Comparison of ENCODE assay signal across 24 mouse cellular contexts in genomic region chr15:63667536-63667935, GRCm38 (mm10).
DNase-seq lines count a peak whose midpoint lies in the region; ATAC-seq lines count a peak whose summit lies in the region.
"Had no signal": no experiment of that assay in that cellular context is flagged by ENCODE, and none has a peak within 500 bp of the region (broad histone marks: within the 10 kb centered on the region; RNA-seq: fewer than 3 reads in every experiment).

No protein-coding gene starts in this region.

- H3K36me3 ChIP-seq in neural tube, embryonic 15.5 days, result no peaks in the 10 kb centered on the region
- H3K36me3 ChIP-seq: embryonic facial prominence, embryonic 12.5 days; forebrain, embryonic 12.5 days; G1E; hindbrain, embryonic 13.5 days had no signal

- H3K4me1 ChIP-seq in neural tube, embryonic 15.5 days, result no peaks in the 10 kb centered on the region
- H3K4me1 ChIP-seq: embryonic facial prominence, embryonic 12.5 days; forebrain, embryonic 12.5 days; hindbrain, embryonic 13.5 days had no signal

- no peak overlapping the region for H3K9ac ChIP-seq in neural tube, embryonic 15.5 days (replicated peaks)
- H3K9ac ChIP-seq: embryonic facial prominence, embryonic 12.5 days; forebrain, embryonic 12.5 days; hindbrain, embryonic 13.5 days had no signal

- H3K4me3 ChIP-seq in neural tube, embryonic 15.5 days (replicated peaks), result no peak overlapping the region
- H3K4me3 ChIP-seq: embryonic facial prominence, embryonic 12.5 days; erythroblast, embryonic 14.5 days; forebrain, embryonic 12.5 days; hindbrain, embryonic 13.5 days had no signal

- H3K27me3 ChIP-seq in neural tube, embryonic 15.5 days (replicated peaks), result no peaks in the 10 kb centered on the region
- H3K27me3 ChIP-seq: embryonic facial prominence, embryonic 12.5 days; forebrain, embryonic 12.5 days; hindbrain, embryonic 13.5 days; Patski had no signal

- no peak overlapping the region for H3K4me2 ChIP-seq in neural tube, embryonic 15.5 days
- H3K4me2 ChIP-seq: embryonic facial prominence, embryonic 12.5 days; forebrain, embryonic 12.5 days; heart, embryonic 11.5 days; hindbrain, embryonic 13.5 days had no signal

- ATAC-seq in neutrophil, adult 5-6 weeks (ENCODE audit: extremely low read depth, insufficient number of reproducible peaks, low FRiP score, poor library complexity, severe bottlenecking), result peak; percentile 33; the same call in 1 of the 2 replicates
- ATAC-seq in neural tube, embryonic 15.5 days (ENCODE audit: low FRiP score), result no peak
- ATAC-seq: forebrain, embryonic 16.5 days; hindbrain, embryonic 16.5 days; inflammation-experienced regulatory T-cells, adult 6 months; intestine, embryonic 16.5 days; Patski had no signal

- intact Hi-C loops in left cerebral cortex, postnatal 25 days (cut with DNase I), result no loop called here

- WGBS in neural tube, embryonic 15.5 days, result 87% methylated on average over 5 of the region's 5 CpGs

- no peak overlapping the region for H3K27ac ChIP-seq in neural tube, embryonic 15.5 days (replicated peaks)
- H3K27ac ChIP-seq: embryonic facial prominence, embryonic 12.5 days; forebrain, embryonic 12.5 days; hindbrain, embryonic 13.5 days had no signal

- H3K9me3 ChIP-seq in neural tube, embryonic 15.5 days (replicated peaks), result no peaks in the 10 kb centered on the region
- H3K9me3 ChIP-seq: embryonic facial prominence, embryonic 12.5 days; forebrain, embryonic 12.5 days; G1E; hindbrain, embryonic 13.5 days had no signal

- DNase-seq in retina, postnatal 1 day, result peak; percentile 19
- DNase-seq in retina, embryonic 14.5 days (ENCODE audit: low spot score), result no peak
- DNase-seq in B cell, adult 2 months, result peak; percentile 28 to 30
- DNase-seq in left cerebral cortex, postnatal 25 days (ENCODE audit: low spot score in 2 of 2), result no peak
- DNase-seq: adrenal gland, postnatal 10 days; adrenal gland, postnatal 36 days; cerebellum, adult 18-20 months; cerebellum, adult 9-10 months; cerebellum, postnatal 14 days; gastrocnemius, postnatal 10 days; gastrocnemius, postnatal 36 days had no signal

Comparison
In these comparisons a context has a peak if more than half of its experiments do, and no peak if none do; other contexts are left out.
1. DNase-seq: peak in retina, postnatal 1 day (single experiment) and B cell, adult 2 months (2 of 2); none in retina, embryonic 14.5 days (single experiment) and left cerebral cortex, postnatal 25 days (0 of 2).